Mouse (Mus musculus) midbrain, postnatal 0 days (tissue): Measurements from ENCODE around the gene Slc19a2. TPM values are rescaled to one million over a fixed set of nuclear protein-coding genes. Genes with fewer than 3 reads are reported as not detected.
A peak's percentile ranks its signal among the peaks of the same experiment; 100 is the strongest.

Source experiments
- ATAC-seq: fragments of 200-750 bp; cut with Nextera tagmentation; 2 replicates; pipeline ENCODE4 v1.8.0; 2017; ENCODE audit warnings: moderate number of reproducible peaks, mild to moderate bottlenecking, moderate TSS enrichment, moderate library complexity; ENCODE audit not compliant: low FRiP score
- DNase-seq: peaks from one replicate; pipeline ENCODE4 v3.0.0-alpha.2; 2015; ENCODE audit warnings: low spot score
- H3K27ac ChIP-seq: fragments of 300-500 bp; sonication (generic); 2 replicates; pipeline ENCODE4 v1.5.1; 2014; ENCODE audit warnings: low read depth, mild to moderate bottlenecking, low read length, mixed read lengths
- H3K27me3 ChIP-seq: fragments of 300-500 bp; sonication (generic); 2 replicates; pipeline ENCODE4 v1.6.1; 2014; ENCODE audit warnings: low read length, control low read depth, mixed read lengths; ENCODE audit not compliant: insufficient read depth
- H3K36me3 ChIP-seq: fragments of 300-500 bp; sonication (generic); 2 replicates; pipeline ENCODE4 v1.6.1; 2014; ENCODE audit warnings: low read length, control low read depth, mixed read lengths; ENCODE audit not compliant: insufficient read depth
- H3K4me1 ChIP-seq: fragments of 300-500 bp; sonication (generic); 2 replicates; pipeline ENCODE4 v1.6.1; 2014; ENCODE audit warnings: mild to moderate bottlenecking, control low read depth, antibody characterized with exemption, low read length, mixed read lengths; ENCODE audit not compliant: insufficient read depth
- H3K4me2 ChIP-seq: fragments of 300-500 bp; sonication (generic); 2 replicates; pipeline ENCODE4 v1.6.1; 2014; ENCODE audit warnings: low read depth, mild to moderate bottlenecking, low read length, mixed read lengths; ENCODE audit not compliant: poor library complexity, severe bottlenecking
- H3K4me3 ChIP-seq: fragments of 300-500 bp; sonication (generic); 2 replicates; pipeline ENCODE4 v1.5.1; 2014; ENCODE audit warnings: low read depth, mild to moderate bottlenecking, low read length, moderate library complexity
- H3K9ac ChIP-seq: fragments of 300-500 bp; sonication (generic); replicated peaks from 2 replicates; pipeline ENCODE4 v1.6.1; 2014; ENCODE audit warnings: mild to moderate bottlenecking, low read length, moderate library complexity, mixed read lengths; ENCODE audit not compliant: poor library complexity, severe bottlenecking
- H3K9me3 ChIP-seq: fragments of 300-500 bp; sonication (generic); 2 replicates; pipeline ENCODE4 v1.6.1; 2016; ENCODE audit warnings: low read length, control low read depth
- CTCF ChIP-seq: IDR thresholded peaks from 2 replicates; pipeline ENCODE4 v1.5.1; 2016; ENCODE audit warnings: antibody characterized with exemption, mild to moderate bottlenecking
- WGBS: fragments of 180-500 bp; shearing (Covaris S2); extraction: QIAGEN DNeasy Blood & Tissue Kit; methylation state at CpG from one replicate; pipeline ENCODE4 v1.1.7; 2014; 5-methylcytosine and 5-hydroxymethylcytosine counted together
- polyA plus RNA-seq: library from polyadenylated mRNA; unstranded; fragments of >200 nt; fragmentation: Nextera tagmentation; extraction: Ambion mirVana; gene quantifications from 2 replicates; pipeline ENCODE4 v1.2.1, GENCODE M21; 2015
- total RNA-seq: library from RNA; depleted of rRNA; stranded (reverse); fragments of >200 nt; gene quantifications from 2 replicates; pipeline ENCODE4 v1.2.3, GENCODE M21; 2014

Gene Slc19a2
- total and polyA plus RNA-seq, 2 experiments from 2014 or later, result 8.4 to 17.0 TPM

DNA sequence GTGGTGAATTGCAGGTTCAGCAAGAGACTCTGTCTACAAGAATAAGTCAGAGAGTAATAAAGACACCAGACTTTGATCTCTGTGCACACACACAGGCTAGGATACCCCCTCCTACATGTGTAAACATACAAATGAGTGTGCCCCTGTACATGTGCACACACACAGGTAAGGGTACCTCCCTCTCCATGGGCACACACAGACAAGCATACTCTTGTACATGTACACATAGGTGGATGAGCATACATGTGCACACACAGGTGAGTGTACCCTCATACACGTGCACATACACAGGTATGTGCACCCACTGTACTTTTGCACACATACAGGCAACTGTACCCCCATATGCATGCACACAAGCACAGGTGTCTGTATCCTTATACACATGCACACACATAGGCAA, 15.4 kb upstream of the Slc19a2 start:
- no peaks in the 10 kb centered on the region for H3K27me3 ChIP-seq
- no peak overlapping the region for H3K4me3 ChIP-seq
- ATAC-seq, result no peak
- no peaks in the 10 kb centered on the region for H3K36me3 ChIP-seq
- H3K4me1 ChIP-seq, result no peaks in the 10 kb centered on the region
- TF ChIP-seq CTCF, result no peak
- no peaks in the 10 kb centered on the region for H3K9me3 ChIP-seq
- no peak overlapping the region for H3K4me2 ChIP-seq
- H3K9ac ChIP-seq, result no peak overlapping the region
- no peak overlapping the region for H3K27ac ChIP-seq
- no peak for DNase-seq
- 77% methylated on average over 1 of the region's 1 CpGs for WGBS

DNA sequence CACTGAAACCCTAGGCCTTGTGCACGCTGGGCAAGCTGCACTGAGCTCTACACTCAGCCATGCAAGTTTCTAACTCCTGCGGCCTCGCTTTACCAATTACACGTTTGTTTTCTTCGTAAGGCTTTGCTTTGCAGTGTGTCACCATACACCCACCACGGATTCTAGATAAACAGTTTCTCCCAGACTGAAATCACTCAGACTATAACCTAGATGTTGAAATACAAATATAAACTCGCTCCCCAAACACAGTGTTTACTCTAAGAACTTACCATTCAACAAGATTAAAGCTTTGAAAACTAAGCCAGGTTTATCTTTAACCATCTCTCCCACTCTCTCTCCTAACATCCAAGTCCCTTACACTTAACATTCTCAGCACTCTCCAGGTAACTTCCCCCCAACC, 13.8 kb upstream of the Slc19a2 start:
- no peak overlapping the region for H3K9ac ChIP-seq
- H3K9me3 ChIP-seq, result no peaks in the 10 kb centered on the region
- H3K4me1 ChIP-seq, result no peaks in the 10 kb centered on the region
- H3K4me2 ChIP-seq, result no peak overlapping the region
- H3K36me3 ChIP-seq, result no peaks in the 10 kb centered on the region
- 68% methylated on average over 7 of the region's 7 CpGs for WGBS
- H3K27me3 ChIP-seq, result no peaks in the 10 kb centered on the region
- no peak for ATAC-seq
- no peak overlapping the region for H3K27ac ChIP-seq
- no peak for TF ChIP-seq CTCF
- no peak overlapping the region for H3K4me3 ChIP-seq
- no peak for DNase-seq

DNA sequence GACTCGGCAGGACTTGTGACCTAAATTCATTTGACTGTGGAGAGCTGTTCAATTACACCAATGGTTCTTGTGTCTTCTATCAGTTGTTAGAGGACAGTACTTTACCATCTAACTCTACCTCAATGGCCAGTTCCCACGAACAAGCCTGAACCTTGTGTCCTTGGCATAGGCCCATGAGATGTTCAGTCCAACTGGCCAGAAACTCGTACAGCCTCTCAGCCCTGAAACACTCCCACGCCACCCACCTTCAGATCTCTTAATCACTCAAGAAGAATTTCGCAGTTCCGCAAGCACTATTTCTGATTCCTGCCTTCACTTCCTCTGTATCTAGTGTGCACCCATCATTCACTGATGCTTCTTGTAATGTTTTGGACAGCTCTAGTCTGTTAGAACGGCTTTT, 12.8 kb upstream of the Slc19a2 start:
- H3K4me2 ChIP-seq, result no peak overlapping the region
- no peaks in the 10 kb centered on the region for H3K27me3 ChIP-seq
- no peak for ATAC-seq
- H3K9ac ChIP-seq, result no peak overlapping the region
- H3K4me3 ChIP-seq, result no peak overlapping the region
- no peaks in the 10 kb centered on the region for H3K9me3 ChIP-seq
- H3K27ac ChIP-seq, result no peak overlapping the region
- H3K36me3 ChIP-seq, result no peaks in the 10 kb centered on the region
- WGBS, result 42% methylated on average over 7 of the region's 7 CpGs
- peak; percentile 14 for DNase-seq
- no peak for TF ChIP-seq CTCF
- H3K4me1 ChIP-seq, result no peaks in the 10 kb centered on the region

GRCm38 (mm10) chr1:164241494-164241893, 7.4 kb upstream of the Slc19a2 start:
- DNase-seq (no peak), ATAC-seq (no peak)
- H3K9ac ChIP-seq, result no peak overlapping the region
- 84% methylated on average over 2 of the region's 2 CpGs for WGBS
- H3K4me3 ChIP-seq, result no peak overlapping the region
- H3K4me1 ChIP-seq, result no peaks in the 10 kb centered on the region
- no peak for TF ChIP-seq CTCF
- H3K4me2 ChIP-seq, result no peak overlapping the region
- no peaks in the 10 kb centered on the region for H3K9me3 ChIP-seq
- H3K27me3 ChIP-seq, result no peaks in the 10 kb centered on the region
- H3K27ac ChIP-seq, result no peak overlapping the region
- no peaks in the 10 kb centered on the region for H3K36me3 ChIP-seq

- H3K36me3 ChIP-seq, result no peaks in the 10 kb centered on the region
- H3K4me3 ChIP-seq, result no peak overlapping the region
- ATAC-seq (no peak), DNase-seq (no peak)
- 65% methylated on average over 8 of the region's 8 CpGs for WGBS
- H3K27ac ChIP-seq, result no peak overlapping the region
- H3K9ac ChIP-seq, result no peak overlapping the region
- no peak for TF ChIP-seq CTCF
- no peaks in the 10 kb centered on the region for H3K9me3 ChIP-seq
- H3K27me3 ChIP-seq, result no peaks in the 10 kb centered on the region
- no peak overlapping the region for H3K4me2 ChIP-seq
- no peaks in the 10 kb centered on the region for H3K4me1 ChIP-seq
These were observed 6.0 kb upstream of the Slc19a2 start for GRCm38 (mm10) chr1:164242809-164243208.

GRCm38 (mm10) chr1:164247442-164247841, 1.4 kb upstream of the Slc19a2 start:
- H3K9ac ChIP-seq, result no peak overlapping the region
- H3K36me3 ChIP-seq, result no peaks in the 10 kb centered on the region
- no peaks in the 10 kb centered on the region for H3K9me3 ChIP-seq
- peak overlapping the region; percentile 66; the same call in 1 of the 2 replicates for H3K4me3 ChIP-seq
- peak overlapping the region; percentile 75; the same call in 1 of the 2 replicates for H3K27ac ChIP-seq
- no peak for ATAC-seq
- H3K4me2 ChIP-seq, result peak overlapping the region; percentile 77; the same call in 1 of the 2 replicates
- peaks cover 11% of the 10 kb centered on the region; the same call in 1 of the 2 replicates for H3K4me1 ChIP-seq
- no peaks in the 10 kb centered on the region for H3K27me3 ChIP-seq
- no peak for DNase-seq
- 36% methylated on average over 8 of the region's 8 CpGs for WGBS
- no peak for TF ChIP-seq CTCF
